Mouse (Mus musculus): Measurements from ENCODE around the gene Col6a1.

DNA sequence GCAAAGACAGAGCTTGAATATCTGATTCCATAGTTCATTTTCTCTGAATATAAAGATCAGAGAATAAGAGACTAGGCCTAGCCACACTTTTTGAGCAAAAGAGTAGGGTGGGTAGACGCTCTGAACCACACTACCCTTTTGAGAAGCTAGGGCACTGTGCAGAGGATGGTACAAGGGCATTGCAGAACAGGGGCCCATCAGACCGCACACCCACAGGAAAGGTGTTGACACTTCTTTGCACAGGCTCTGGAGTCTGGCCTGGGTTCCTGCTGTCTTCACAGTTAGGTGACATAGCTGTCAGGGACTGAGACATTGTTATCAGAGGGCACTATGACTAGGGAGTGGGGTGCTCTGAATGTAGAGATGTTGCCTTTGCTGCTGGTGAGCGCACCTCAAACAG lies 45.7 kb upstream of the Col6a1 start:
- TF ChIP-seq CTCF (IDR thresholded peaks at IDR 0.05; ENCODE audit: insufficient read depth, low read length) (no peak), POLR2A (IDR thresholded peaks at IDR 0.05; ENCODE audit: borderline replicate concordance, extremely low read depth, low read depth, low read length) (no peak)

Data from lung, adult 2 months (tissue).